Mouse (Mus musculus) ES-E14 (cell line): ENCODE measurements around the gene Myo6. TPM values are rescaled to one million over a fixed set of nuclear protein-coding genes. Genes with fewer than 3 reads are reported as not detected.

Experiments
- DNase-seq: peaks from one replicate; pipeline ENCODE4 v3.0.0-alpha.2; 2013; ENCODE audit warnings: low read depth, low spot score
- H3K27ac ChIP-seq: 2 replicates; pipeline ENCODE4 v1.5.1; 2012; ENCODE audit warnings: low read depth, mild to moderate bottlenecking, low read length, moderate library complexity, mixed read lengths; ENCODE audit not compliant: poor library complexity, insufficient read depth, severe bottlenecking
- H3K36me3 ChIP-seq: 2 replicates; pipeline ENCODE4 v1.6.1; 2012; ENCODE audit warnings: mild to moderate bottlenecking, low read length, moderate library complexity, mixed read lengths; ENCODE audit not compliant: control insufficient read depth, poor library complexity, insufficient read depth, severe bottlenecking
- H3K4me1 ChIP-seq, 2 experiments: fragments of 150-350 bp in 1 of 2; sonication (generic) in 1 of 2; 2 replicates each; pipeline ENCODE4 v1.6.1; 2012; ENCODE audit warnings: low read length in 2 of 2, mild to moderate bottlenecking in 1 of 2, mixed read lengths in 1 of 2; ENCODE audit not compliant: control insufficient read depth in 2 of 2, insufficient read depth in 2 of 2, poor library complexity in 1 of 2
- H3K4me3 ChIP-seq, 2 experiments: fragments of 150-350 bp in 1 of 2; sonication (generic) in 1 of 2; 2 replicates each; pipeline ENCODE4 v1.5.1; 2012; ENCODE audit warnings: low read length in 2 of 2, low read depth in 1 of 2, mild to moderate bottlenecking in 1 of 2, mixed read lengths in 1 of 2; ENCODE audit not compliant: insufficient read depth in 1 of 2, poor library complexity in 1 of 2, severe bottlenecking in 1 of 2
- H3K9ac ChIP-seq: 2 replicates; pipeline ENCODE4 v1.6.1; 2012; ENCODE audit warnings: low read depth, mild to moderate bottlenecking, low read length, mixed read lengths; ENCODE audit not compliant: poor library complexity, insufficient read depth, severe bottlenecking
- H3K9me3 ChIP-seq: fragments of 150-350 bp; sonication (generic); 2 replicates; pipeline ENCODE4 v1.6.1; 2012; ENCODE audit warnings: low read depth, mild to moderate bottlenecking, low read length; ENCODE audit not compliant: control insufficient read depth, insufficient read depth
- CHD2 ChIP-seq: IDR thresholded peaks from 2 replicates; pipeline ENCODE4 v1.6.1; 2014; ENCODE audit warnings: mild to moderate bottlenecking, low read depth, low read length, inconsistent platforms
- HCFC1 ChIP-seq: IDR thresholded peaks from 2 replicates; pipeline ENCODE4 v1.6.1; 2012; ENCODE audit warnings: low read length, inconsistent platforms, borderline replicate concordance; ENCODE audit not compliant: insufficient read depth
- MAFK ChIP-seq: IDR thresholded peaks from 2 replicates; pipeline ENCODE4 v1.6.1; 2014; ENCODE audit warnings: mild to moderate bottlenecking, low read depth, low read length, inconsistent platforms; ENCODE audit not compliant: insufficient read depth
- ZC3H11A ChIP-seq: IDR thresholded peaks from 2 replicates; pipeline ENCODE4 v1.6.1; 2012; ENCODE audit warnings: low read depth, mild to moderate bottlenecking, inconsistent platforms, low read length, borderline replicate concordance
- ZNF384 ChIP-seq: IDR thresholded peaks from 2 replicates; pipeline ENCODE4 v1.6.1; 2012; ENCODE audit warnings: low read depth, low read length, inconsistent platforms
- in situ Hi-C, 2 experiments: fragments of 600-800 bp; cut with MboI; formaldehyde crosslinking; loops; one replicate each; pipeline ENCODE4 v1.15.1; 2025; ENCODE audit warnings: low sequenced_read_pairs in 2 of 2, inconsistent platforms in 1 of 2; ENCODE audit not compliant: unreplicated experiment in 2 of 2
- total RNA-seq: library from RNA; depleted of rRNA; stranded (reverse); fragments of 300-350 nt; gene quantifications from 2 replicates; pipeline ENCODE4 v1.2.3, GENCODE M21; 2012

The Myo6 gene
- total RNA-seq, 1 experiment, result 9.0 TPM

GRCm38 (mm10) chr9:80192324-80192723, 27.5 kb downstream of the Myo6 start:
- TF ChIP-seq MAFK, result no peak
- no peak for TF ChIP-seq ZC3H11A
- TF ChIP-seq ZNF384, result no peak
- TF ChIP-seq CHD2, result no peak
- TF ChIP-seq HCFC1, result no peak
- Histone ChIP-seq H3K36me3 (no peaks in the 10 kb centered on the region), H3K27ac (no peak overlapping the region), H3K4me3 (no peak overlapping the region), H3K9me3 (no peaks in the 10 kb centered on the region), H3K4me1 (peaks cover 0 to 2% of the 10 kb centered on the region in 2 experiments; a peak in 1 of 4 replicates), H3K9ac (no peak overlapping the region)
- in situ Hi-C loops, result no loop called here
- no peak for DNase-seq

- Histone ChIP-seq H3K27ac (no peak overlapping the region), H3K4me3 (no peak overlapping the region), H3K9me3 (no peaks in the 10 kb centered on the region), H3K9ac (no peak overlapping the region), H3K36me3 (no peaks in the 10 kb centered on the region), H3K4me1 (peaks cover 0 to 2% of the 10 kb centered on the region in 2 experiments; a peak in 1 of 4 replicates)
- no peak for DNase-seq
- in situ Hi-C loops, result no loop called here
- TF ChIP-seq MAFK, result no peak
- TF ChIP-seq HCFC1, result no peak
- TF ChIP-seq ZC3H11A, result no peak
- TF ChIP-seq ZNF384, result no peak
- TF ChIP-seq CHD2, result no peak
These were observed 29.6 kb downstream of the Myo6 start for GRCm38 (mm10) chr9:80194446-80194845.

GRCm38 (mm10) chr9:80196161-80196560, 31.3 kb downstream of the Myo6 start:
- in situ Hi-C loops, result no loop called here
- TF ChIP-seq CHD2 (no peak), ZNF384 (no peak), HCFC1 (no peak), MAFK (no peak), ZC3H11A (no peak)
- Histone ChIP-seq H3K9me3 (no peaks in the 10 kb centered on the region), H3K4me1 (peaks cover 0 to 2% of the 10 kb centered on the region in 2 experiments; a peak in 1 of 4 replicates), H3K27ac (no peak overlapping the region), H3K4me3 (no peak overlapping the region), H3K36me3 (no peaks in the 10 kb centered on the region), H3K9ac (no peak overlapping the region)
- no peak for DNase-seq

GRCm38 (mm10) chr9:80197233-80197632, 32.4 kb downstream of the Myo6 start:
- Histone ChIP-seq H3K9ac (no peak overlapping the region), H3K27ac (no peak overlapping the region), H3K36me3 (no peaks in the 10 kb centered on the region), H3K9me3 (no peaks in the 10 kb centered on the region), H3K4me3 (no peak overlapping the region), H3K4me1 (peaks cover 0 to 2% of the 10 kb centered on the region in 2 experiments; a peak in 1 of 4 replicates)
- TF ChIP-seq ZC3H11A (no peak), ZNF384 (no peak), MAFK (no peak)
- DNase-seq, result no peak
- in situ Hi-C loops, result no loop called here

GRCm38 (mm10) chr9:80200855-80201254, 36.0 kb downstream of the Myo6 start:
- Histone ChIP-seq H3K4me3 (no peak overlapping the region), H3K4me1 (peaks cover 0 to 2% of the 10 kb centered on the region in 2 experiments; a peak in 1 of 4 replicates), H3K9ac (no peak overlapping the region), H3K36me3 (no peaks in the 10 kb centered on the region), H3K27ac (no peak overlapping the region), H3K9me3 (no peaks in the 10 kb centered on the region)
- DNase-seq, result no peak
- no peak for TF ChIP-seq HCFC1
- TF ChIP-seq ZNF384, result no peak
- in situ Hi-C loops, result no loop called here
